Mouse (Mus musculus) kidney, adult 8-10 months (tissue): ENCODE results near the gene Mthfd1.
A peak's percentile ranks its signal among the peaks of the same experiment; 100 is the strongest.

Experiments used
- DNase-seq, 2 experiments: peaks; one replicate each; pipeline ENCODE4 v3.0.0; 2022

Mthfd1 gene

GRCm38 (mm10) chr12:76304199-76304598, 49.1 kb downstream of the Mthfd1 start:
- peak in 1 of 2 experiments; percentile 22 for DNase-seq

- no peak for DNase-seq
These were observed 50.0 kb downstream of the Mthfd1 start for GRCm38 (mm10) chr12:76305107-76305506.

GRCm38 (mm10) chr12:76306852-76307561, 51.9 kb downstream of the Mthfd1 start:
- DNase-seq: no peak

GRCm38 (mm10) chr12:76307964-76308363, 52.9 kb downstream of the Mthfd1 start:
- DNase-seq: no peak

- no peak for DNase-seq
These were observed 53.3 kb downstream of the Mthfd1 start for GRCm38 (mm10) chr12:76308436-76308835.

- no peak for DNase-seq
These were observed 54.9 kb downstream of the Mthfd1 start for GRCm38 (mm10) chr12:76310007-76310406.

- DNase-seq: no peak
These were observed 55.5 kb downstream of the Mthfd1 start for GRCm38 (mm10) chr12:76310633-76311032.

- no peak for DNase-seq
These were observed 56.1 kb downstream of the Mthfd1 start for GRCm38 (mm10) chr12:76311227-76311626.

GRCm38 (mm10) chr12:76311951-76312350, 56.9 kb downstream of the Mthfd1 start:
- DNase-seq: no peak

- no peak for DNase-seq
These were observed 63.4 kb downstream of the Mthfd1 start for GRCm38 (mm10) chr12:76318282-76319212.

GRCm38 (mm10) chr12:76324679-76325431, 69.8 kb downstream of the Mthfd1 start, which contains the start of gene Akap5:
Akap5 (plus strand) TSS chr12:76324891.
- no peak for DNase-seq

- DNase-seq: no peak
These were observed 71.5 kb downstream of the Mthfd1 start for GRCm38 (mm10) chr12:76326437-76327220.

- no peak for DNase-seq
These were observed 73.7 kb downstream of the Mthfd1 start for GRCm38 (mm10) chr12:76328567-76329354.

GRCm38 (mm10) chr12:76333688-76334087, 78.6 kb downstream of the Mthfd1 start:
- no peak for DNase-seq

GRCm38 (mm10) chr12:76335641-76336040, 80.5 kb downstream of the Mthfd1 start:
- DNase-seq: no peak

GRCm38 (mm10) chr12:76336111-76336965, 81.2 kb downstream of the Mthfd1 start:
- no peak for DNase-seq

- peak; percentile 29 to 55 for DNase-seq
These were observed 86.0 kb downstream of the Mthfd1 start for GRCm38 (mm10) chr12:76341080-76341479.

GRCm38 (mm10) chr12:76345759-76346455, 90.8 kb downstream of the Mthfd1 start:
- DNase-seq: no peak

- no peak for DNase-seq
These were observed 94.7 kb downstream of the Mthfd1 start for GRCm38 (mm10) chr12:76349680-76350220.
